8 mouse cellular contexts compared by ENCODE assay signal in genomic region chr9:3334962-3335767, GRCm38 (mm10). TPM values are rescaled to one million over a fixed set of nuclear protein-coding genes. Genes with fewer than 3 reads are reported as not detected.
DNase-seq lines count a peak whose midpoint lies in the region; ATAC-seq lines count a peak whose summit lies in the region.

Alkbh8 (plus strand) TSS chr9:3335140.

- ATAC-seq in hindbrain, embryonic 13.5 days (ENCODE audit: low FRiP score), result peak; percentile 98

- WGBS in hindbrain, embryonic 13.5 days, result 1% methylated on average over 20 of the region's 20 CpGs

- peaks cover 8% of the 10 kb centered on the region for H3K36me3 ChIP-seq in hindbrain, embryonic 13.5 days

- peak within 1 kb of the TSS; percentile 90 for H3K27ac ChIP-seq in hindbrain, embryonic 13.5 days

- H3K4me2 ChIP-seq in hindbrain, embryonic 13.5 days, result peak within 1 kb of the TSS; percentile 64

- no peaks in the 10 kb centered on the region for H3K27me3 ChIP-seq in hindbrain, embryonic 13.5 days

- peak within 1 kb of the TSS; percentile 71 for H3K4me3 ChIP-seq in hindbrain, embryonic 13.5 days

- peaks cover 5% of the 10 kb centered on the region for H3K4me1 ChIP-seq in hindbrain, embryonic 13.5 days (replicated peaks)

- H3K9me3 ChIP-seq in hindbrain, embryonic 13.5 days, result no peaks in the 10 kb centered on the region

- peak within 1 kb of the TSS; percentile 84 for H3K9ac ChIP-seq in hindbrain, embryonic 13.5 days

- peak; percentile 86 for DNase-seq in NIH3T3 (ENCODE audit: low read depth)
- peak; percentile 82 to 83 for DNase-seq in cerebellum, postnatal 14 days
- DNase-seq in frontal cortex, postnatal 14 days (ENCODE audit: low spot score in 2 of 2), result peak; percentile 63 to 73
- peak; percentile 71 to 72 for DNase-seq in layer of hippocampus, postnatal 25 days (ENCODE audit: extremely low spot score in 1 of 2, low spot score in 1 of 2)
- peak; percentile 82 for DNase-seq in lung, postnatal 25 days (ENCODE audit: low spot score)
- peak; percentile 91 for DNase-seq in retina, embryonic 14.5 days (ENCODE audit: low spot score)
- peak; percentile 82 for DNase-seq in thymus, postnatal 4 days

RNA-seq across cellular contexts. Expression of gene Alkbh8, which starts in this region (rescaled TPM):
- polyA plus RNA-seq in hindbrain, embryonic 13.5 days (2015; fragmentation: Nextera tagmentation; extraction: Ambion mirVana), result 60.9 and 63.2 TPM in 2 replicates
- total RNA-seq in layer of hippocampus, postnatal 25 days (2021), result 10 to 100 TPM; 43.9 to 49.2 TPM

Comparison
In these comparisons a context has a peak if more than half of its experiments do, and no peak if none do; other contexts are left out.
1. Peak in every context shown above with its lines: DNase-seq, ATAC-seq, H3K4me3 ChIP-seq and H3K27ac ChIP-seq.